Mouse (Mus musculus) forebrain, embryonic 13.5 days (tissue): ENCODE results near the gene Gstt2. TPM values are rescaled to one million over a fixed set of nuclear protein-coding genes. Genes with fewer than 3 reads are reported as not detected.
A peak's percentile ranks its signal among the peaks of the same experiment; 100 is the strongest.
"Not testable (repeated sequence)": the region's sequence is repeated elsewhere in the genome, so short reads cannot be mapped to it uniquely, and the experiment has no call there.

ENCODE experiments used
- ATAC-seq: fragments of 200-750 bp; cut with Nextera tagmentation; 2 replicates; pipeline ENCODE4 v1.8.0; 2017
- H3K27ac ChIP-seq: fragments of 300-500 bp; sonication (generic); 2 replicates; pipeline ENCODE4 v1.5.1; 2015; ENCODE audit warnings: inconsistent platforms, mild to moderate bottlenecking, moderate library complexity
- H3K27me3 ChIP-seq: fragments of 300-500 bp; sonication (generic); 2 replicates; pipeline ENCODE4 v1.6.1; 2015; ENCODE audit warnings: mild to moderate bottlenecking, inconsistent platforms
- H3K36me3 ChIP-seq: fragments of 300-500 bp; sonication (generic); 2 replicates; pipeline ENCODE4 v1.6.1; 2015; ENCODE audit warnings: mild to moderate bottlenecking, inconsistent platforms; ENCODE audit not compliant: poor library complexity, severe bottlenecking
- H3K4me1 ChIP-seq: fragments of 300-500 bp; sonication (generic); 2 replicates; pipeline ENCODE4 v1.6.1; 2015; ENCODE audit warnings: inconsistent platforms
- H3K4me2 ChIP-seq: fragments of 300-500 bp; sonication (generic); 2 replicates; pipeline ENCODE4 v1.6.1; 2015; ENCODE audit warnings: inconsistent platforms, mild to moderate bottlenecking, moderate library complexity
- H3K4me3 ChIP-seq: fragments of 300-500 bp; sonication (generic); 2 replicates; pipeline ENCODE4 v1.5.1; 2015; ENCODE audit warnings: mild to moderate bottlenecking, inconsistent platforms
- H3K9ac ChIP-seq: fragments of 300-500 bp; sonication (generic); 2 replicates; pipeline ENCODE4 v1.6.1; 2015; ENCODE audit warnings: mild to moderate bottlenecking, inconsistent platforms
- H3K9me3 ChIP-seq: fragments of 300-500 bp; sonication (generic); replicated peaks from 2 replicates; pipeline ENCODE4 v1.6.1; 2016; ENCODE audit warnings: inconsistent platforms
- WGBS: fragments of 180-500 bp; shearing (Covaris S2); methylation state at CpG from one replicate; pipeline ENCODE4 v1.1.7; 2015; 5-methylcytosine and 5-hydroxymethylcytosine counted together
- polyA plus RNA-seq: library from polyadenylated mRNA; unstranded; fragments of >200 nt; fragmentation: Nextera tagmentation; extraction: Ambion mirVana; gene quantifications from 2 replicates; pipeline ENCODE4 v1.2.1, GENCODE M21; 2015

Gene Gstt2
- polyA plus RNA-seq, 1 experiment from 2014 or later, result 4.0 TPM

- Histone ChIP-seq H3K36me3 (no peaks in the 10 kb centered on the region), H3K4me2 (peak overlapping the region; percentile 58), H3K4me1 (peaks cover 24% of the 10 kb centered on the region), H3K27ac (peak overlapping the region; percentile 76), H3K4me3 (peak overlapping the region; percentile 31), H3K9ac (peak overlapping the region; percentile 50), H3K9me3 (no peaks in the 10 kb centered on the region), H3K27me3 (no peaks in the 10 kb centered on the region)
- peak; percentile 25 for ATAC-seq
- WGBS, result 38% methylated on average over 10 of the region's 10 CpGs
Measured at GRCm38 (mm10) chr10:75872025-75872914, 35.0 kb upstream of the Gstt2 start.

- no peaks in the 10 kb centered on the region for H3K27me3 ChIP-seq
- H3K27ac ChIP-seq, result no peak overlapping the region; the same call in 1 of the 2 replicates
- 68% methylated on average over 5 of the region's 5 CpGs for WGBS
- no peak overlapping the region for H3K4me2 ChIP-seq
- H3K9ac ChIP-seq, result no peak overlapping the region
- no peak for ATAC-seq
- peaks cover 18% of the 10 kb centered on the region for H3K36me3 ChIP-seq
- H3K9me3 ChIP-seq, result no peaks in the 10 kb centered on the region
- no peak overlapping the region for H3K4me3 ChIP-seq
- peaks cover 39% of the 10 kb centered on the region for H3K4me1 ChIP-seq
Measured at GRCm38 (mm10) chr10:75861587-75861986, 24.4 kb upstream of the Gstt2 start.

GRCm38 (mm10) chr10:75860746-75861145 lies 23.5 kb upstream of the Gstt2 start:
- no peak for ATAC-seq
- 19% methylated on average over 7 of the region's 7 CpGs for WGBS
- Histone ChIP-seq H3K9ac (peak overlapping the region; percentile 90; the same call in 1 of the 2 replicates), H3K36me3 (peaks cover 21% of the 10 kb centered on the region), H3K4me1 (peaks cover 39% of the 10 kb centered on the region), H3K27ac (peak overlapping the region; percentile 93), H3K9me3 (no peaks in the 10 kb centered on the region), H3K27me3 (no peaks in the 10 kb centered on the region), H3K4me2 (peak overlapping the region; percentile 78), H3K4me3 (no peak overlapping the region)

GRCm38 (mm10) chr10:75859786-75860470 lies 22.7 kb upstream of the Gstt2 start, which contains the start of gene Mif:
Gene Mif (minus strand): TSS chr10:75860240.
- peak within 1 kb of the TSS; percentile 78 for H3K4me2 ChIP-seq
- H3K27ac ChIP-seq, result peak within 1 kb of the TSS; percentile 93
- peak within 1 kb of the TSS; percentile 90 for H3K9ac ChIP-seq
- H3K27me3 ChIP-seq, H3K9me3 ChIP-seq: not testable (repeated sequence)
- WGBS, result 1% methylated on average over 45 of the region's 46 CpGs
- ATAC-seq, result peak; percentile 97
- H3K36me3 ChIP-seq, result peaks cover 24% of the 10 kb centered on the region
- peaks cover 39% of the 10 kb centered on the region for H3K4me1 ChIP-seq
- H3K4me3 ChIP-seq, result peak within 1 kb of the TSS; percentile 80

- Histone ChIP-seq H3K27ac (peak overlapping the region; percentile 93), H3K4me2 (peak overlapping the region; percentile 78), H3K9ac (peak overlapping the region; percentile 90), H3K36me3 (peaks cover 24% of the 10 kb centered on the region), H3K9me3 (no peaks in the 10 kb centered on the region), H3K4me3 (peak overlapping the region; percentile 80), H3K4me1 (peaks cover 39% of the 10 kb centered on the region), H3K27me3 (no peaks in the 10 kb centered on the region)
- 2% methylated on average over 27 of the region's 27 CpGs for WGBS
- ATAC-seq, result peak; percentile 66
Measured at GRCm38 (mm10) chr10:75859107-75859746, 22.0 kb upstream of the Gstt2 start.

- H3K4me1 ChIP-seq, result peaks cover 39% of the 10 kb centered on the region
- no peaks in the 10 kb centered on the region for H3K9me3 ChIP-seq
- H3K4me3 ChIP-seq, result no peak overlapping the region
- H3K27ac ChIP-seq, result no peak overlapping the region
- no peak for ATAC-seq
- peaks cover 24% of the 10 kb centered on the region for H3K36me3 ChIP-seq
- no peak overlapping the region for H3K9ac ChIP-seq
- H3K27me3 ChIP-seq, result no peaks in the 10 kb centered on the region
- 0 out of 2 replicates have a peak overlapping the region, but pooled peaks have one; percentile 78 for H3K4me2 ChIP-seq
- WGBS, result 91% methylated on average over 4 of the region's 4 CpGs
Measured at GRCm38 (mm10) chr10:75857598-75857997, 20.4 kb upstream of the Gstt2 start.

- Histone ChIP-seq H3K4me3 (no peak overlapping the region), H3K9ac (no peak overlapping the region), H3K27me3 (no peaks in the 10 kb centered on the region), H3K4me2 (no peak overlapping the region), H3K36me3 (peaks cover 24% of the 10 kb centered on the region), H3K4me1 (peaks cover 39% of the 10 kb centered on the region), H3K27ac (no peak overlapping the region), H3K9me3 (no peaks in the 10 kb centered on the region)
- ATAC-seq, result no peak
- WGBS, result 86% methylated on average over 3 of the region's 3 CpGs
Measured at GRCm38 (mm10) chr10:75856976-75857375, 19.8 kb upstream of the Gstt2 start.

GRCm38 (mm10) chr10:75856155-75856907 lies 19.1 kb upstream of the Gstt2 start:
- no peaks in the 10 kb centered on the region for H3K27me3 ChIP-seq
- H3K9ac ChIP-seq, result no peak overlapping the region
- peaks cover 24% of the 10 kb centered on the region for H3K36me3 ChIP-seq
- no peak overlapping the region for H3K4me3 ChIP-seq
- 85% methylated on average over 11 of the region's 11 CpGs for WGBS
- ATAC-seq, result no peak
- H3K4me2 ChIP-seq, result no peak overlapping the region
- peaks cover 40% of the 10 kb centered on the region for H3K4me1 ChIP-seq
- no peaks in the 10 kb centered on the region for H3K9me3 ChIP-seq
- H3K27ac ChIP-seq, result no peak overlapping the region

- ATAC-seq, result no peak
- WGBS, result 92% methylated on average over 15 of the region's 15 CpGs
- H3K9ac ChIP-seq, result no peak overlapping the region
- H3K4me2 ChIP-seq, result no peak overlapping the region
- no peaks in the 10 kb centered on the region for H3K27me3 ChIP-seq
- no peaks in the 10 kb centered on the region for H3K9me3 ChIP-seq
- no peak overlapping the region for H3K4me3 ChIP-seq
- peaks cover 39% of the 10 kb centered on the region for H3K4me1 ChIP-seq
- peaks cover 24% of the 10 kb centered on the region for H3K36me3 ChIP-seq
- H3K27ac ChIP-seq, result no peak overlapping the region
Measured at GRCm38 (mm10) chr10:75855416-75855981, 18.3 kb upstream of the Gstt2 start.

- Histone ChIP-seq H3K4me3 (no peak overlapping the region), H3K27ac (no peak overlapping the region), H3K36me3 (peaks cover 24% of the 10 kb centered on the region), H3K4me2 (no peak overlapping the region), H3K9ac (no peak overlapping the region), H3K4me1 (peaks cover 35% of the 10 kb centered on the region), H3K27me3 (no peaks in the 10 kb centered on the region), H3K9me3 (no peaks in the 10 kb centered on the region)
- no peak for ATAC-seq
- 85% methylated on average over 6 of the region's 6 CpGs for WGBS
Measured at GRCm38 (mm10) chr10:75854791-75855190, 17.6 kb upstream of the Gstt2 start.

GRCm38 (mm10) chr10:75854096-75854495 lies 16.9 kb upstream of the Gstt2 start:
- Histone ChIP-seq H3K4me1 (peaks cover 34% of the 10 kb centered on the region), H3K27ac (no peak overlapping the region), H3K4me3 (no peak overlapping the region), H3K9me3 (no peaks in the 10 kb centered on the region), H3K4me2 (no peak overlapping the region), H3K9ac (no peak overlapping the region), H3K36me3 (peaks cover 24% of the 10 kb centered on the region), H3K27me3 (no peaks in the 10 kb centered on the region)
- 47% methylated on average over 5 of the region's 5 CpGs for WGBS
- ATAC-seq, result peak; percentile 19
